Mouse (Mus musculus): Measurements from ENCODE around the gene Tubg1.

Tubg1 gene

GRCm38 (mm10) chr11:101166357-101166756 lies 46.6 kb downstream of the Tubg1 start:
- no peak for DNase-seq (ENCODE audit: low spot score)

DNA sequence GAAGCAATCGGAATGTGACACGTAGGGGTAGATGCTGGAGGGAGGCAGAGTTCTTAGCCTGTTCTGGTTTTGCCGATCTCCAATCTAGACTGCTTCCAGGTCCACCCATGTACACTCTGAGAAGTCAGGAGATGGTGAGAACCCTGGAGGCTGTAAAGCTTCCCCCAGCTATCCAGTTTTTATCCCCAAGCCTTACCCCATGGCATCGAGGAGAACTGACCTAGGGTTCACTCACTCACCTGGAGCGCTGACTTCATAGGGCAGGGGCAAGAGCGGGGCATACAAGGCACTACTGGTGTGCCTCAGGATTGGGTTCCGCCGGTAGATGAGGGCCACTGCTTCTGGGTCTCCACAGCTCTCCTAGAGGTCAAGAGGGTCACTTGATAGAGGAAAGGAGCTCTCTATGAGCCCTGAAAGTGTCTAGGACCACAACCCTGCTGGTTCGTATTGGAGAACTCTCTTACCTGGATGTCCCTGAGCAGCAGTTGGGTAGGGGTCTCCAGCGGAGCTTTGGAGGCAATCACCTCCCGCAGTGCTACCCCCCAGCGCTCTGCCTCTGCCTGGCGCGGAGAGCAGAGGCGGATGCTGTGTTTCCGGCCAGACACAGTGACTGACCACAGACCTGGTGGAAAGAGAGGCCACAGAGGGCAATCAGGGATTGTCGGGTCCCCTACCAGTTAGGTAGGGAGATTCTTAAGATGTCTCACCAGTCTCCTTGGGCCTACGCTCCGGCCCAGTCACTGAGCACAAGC lies 47.6 kb downstream of the Tubg1 start:
- DNase-seq (ENCODE audit: low spot score): no peak

DNA sequence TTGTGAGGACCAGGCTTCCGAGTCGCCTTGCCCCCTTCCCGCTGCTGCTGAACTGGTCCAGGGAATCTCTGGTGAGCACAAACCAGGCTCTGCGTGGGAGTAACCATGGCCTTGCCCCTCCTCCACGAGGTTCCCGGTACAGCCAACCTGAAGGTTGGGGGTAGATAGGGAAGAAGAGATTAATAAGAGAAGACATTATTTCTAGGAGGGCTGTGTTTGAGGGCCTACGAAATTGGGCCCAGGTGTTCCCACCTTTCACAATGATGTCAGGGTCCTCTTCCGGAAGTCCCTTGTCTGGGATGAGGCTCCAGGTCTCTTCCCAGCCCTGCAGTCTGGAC lies 48.2 kb downstream of the Tubg1 start:
- DNase-seq (ENCODE audit: low spot score): no peak

- no peak for DNase-seq (ENCODE audit: low spot score)
Measured at GRCm38 (mm10) chr11:101168301-101168980, 48.7 kb downstream of the Tubg1 start.

DNA sequence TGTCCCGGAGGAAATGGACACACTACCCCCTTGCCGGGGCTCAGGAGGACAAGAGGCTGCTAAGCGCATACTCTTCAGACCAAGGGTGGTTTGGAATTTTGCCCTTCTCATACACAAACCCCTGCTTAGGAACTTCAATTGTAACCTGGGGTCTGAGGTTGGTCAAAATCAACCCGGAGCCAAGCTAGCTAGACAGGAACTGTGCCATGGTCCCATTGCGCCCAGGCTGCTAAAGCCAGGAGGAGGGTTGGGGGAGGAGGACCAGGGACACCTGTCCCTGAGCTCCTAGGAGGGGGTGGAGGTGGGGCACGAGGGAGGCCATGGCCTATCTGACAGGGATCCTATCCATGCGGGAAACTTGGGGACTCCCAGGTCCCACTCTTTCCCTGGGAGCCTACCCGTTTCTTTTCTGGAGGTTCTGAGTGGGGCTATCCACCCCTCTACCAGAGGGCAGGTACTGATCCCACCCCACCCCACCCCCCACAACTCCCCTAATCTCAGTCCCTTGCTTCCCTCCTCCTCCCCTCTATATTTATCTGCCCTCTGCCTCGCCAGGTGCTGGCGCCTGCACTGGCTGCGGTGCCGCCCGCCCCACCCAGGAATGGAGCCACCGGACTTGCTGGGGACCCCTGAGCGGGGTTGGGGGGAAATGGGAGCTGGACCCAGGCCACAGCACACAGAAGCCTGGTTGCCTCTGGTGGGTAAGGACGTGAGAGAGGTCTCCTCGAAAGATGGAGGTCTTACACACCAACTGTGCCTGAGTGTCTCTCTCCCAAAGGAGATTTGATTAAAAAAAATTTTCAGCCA lies 49.8 kb downstream of the Tubg1 start:
- DNase-seq (ENCODE audit: low spot score): no peak

DNA sequence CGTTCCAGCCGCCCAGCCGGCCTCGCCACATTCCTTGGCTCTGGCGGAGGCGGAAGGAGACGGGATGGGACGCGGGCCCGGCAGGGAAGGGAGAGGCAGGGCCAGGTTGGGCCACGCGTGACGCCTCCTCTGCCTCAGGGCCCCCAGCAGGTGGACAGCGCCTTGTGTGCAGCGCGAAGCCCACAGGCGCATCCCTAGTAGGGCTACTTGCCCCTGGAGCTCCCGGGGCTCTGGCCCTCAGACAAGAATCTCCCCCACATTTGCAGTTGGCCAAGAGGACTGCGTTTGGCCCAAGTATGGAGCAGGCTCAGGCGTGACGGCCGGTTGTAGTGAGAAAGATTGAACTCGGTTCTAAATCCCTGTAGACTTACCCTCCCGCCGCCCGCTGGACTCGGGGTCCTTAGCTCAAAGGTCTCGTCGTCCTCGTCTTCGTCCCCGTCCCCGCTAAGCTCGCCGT lies 50.6 kb downstream of the Tubg1 start, which contains the start of gene Cntnap1:
TSS of gene Cntnap1 (plus strand) at position 170 of the 457 bp plus-strand sequence.
- DNase-seq (ENCODE audit: low spot score): peak; percentile 54

- peak; percentile 93 for DNase-seq (ENCODE audit: low spot score)
Measured at GRCm38 (mm10) chr11:101170811-101171610, 51.3 kb downstream of the Tubg1 start, which contains the start of gene Plekhh3. TSS of gene Plekhh3 (minus strand) at chr11:101171351.

DNA sequence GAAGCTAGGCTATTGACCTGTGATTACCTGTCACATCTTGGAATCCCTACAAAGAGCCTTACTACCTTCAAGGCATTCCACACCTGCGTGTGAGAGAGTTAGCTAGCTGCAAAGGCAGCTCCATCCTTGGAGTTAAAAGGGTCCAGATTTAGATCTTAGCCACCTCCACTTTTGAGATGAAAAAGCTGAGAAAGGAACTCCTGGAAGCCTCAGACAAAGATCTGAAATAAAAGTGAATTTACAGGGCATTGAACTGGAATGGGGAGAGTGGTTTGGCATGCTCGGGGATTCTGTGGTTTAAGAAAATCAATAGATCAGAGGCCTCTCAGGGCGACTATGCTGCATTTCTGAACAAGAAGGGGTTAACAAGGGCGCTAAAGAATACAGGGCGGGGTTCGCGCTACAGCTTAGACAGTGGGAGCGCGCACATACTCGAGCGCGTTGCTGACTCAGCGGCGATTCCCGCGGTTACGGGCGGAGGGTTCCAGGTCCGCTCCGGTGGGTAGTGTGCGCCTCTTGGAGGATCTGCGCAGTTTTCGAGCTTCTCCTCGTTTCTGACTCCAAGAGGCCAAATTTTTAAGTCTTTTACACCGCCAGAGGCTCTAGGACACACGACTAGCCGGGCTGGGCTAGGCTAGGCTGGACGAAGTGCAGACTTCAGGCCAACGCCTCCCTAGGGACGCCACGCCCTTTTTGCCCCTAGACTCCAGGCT lies 52.1 kb downstream of the Tubg1 start:
- peak; percentile 57 for DNase-seq (ENCODE audit: low spot score)

GRCm38 (mm10) chr11:101172434-101172815 lies 52.7 kb downstream of the Tubg1 start:
- no peak for DNase-seq (ENCODE audit: low spot score)

- no peak for DNase-seq (ENCODE audit: low spot score)
Measured at GRCm38 (mm10) chr11:101173112-101173511, 53.4 kb downstream of the Tubg1 start.

- DNase-seq (ENCODE audit: low spot score): peak; percentile 72
Measured at GRCm38 (mm10) chr11:101173631-101174388, 54.1 kb downstream of the Tubg1 start.

GRCm38 (mm10) chr11:101174389-101174745 lies 54.6 kb downstream of the Tubg1 start:
- DNase-seq (ENCODE audit: low spot score): no peak

GRCm38 (mm10) chr11:101174851-101175628 lies 55.3 kb downstream of the Tubg1 start, which contains the start of gene Ccr10:
TSS of gene Ccr10 (minus strand) at chr11:101175443.
- DNase-seq (ENCODE audit: low spot score): no peak

GRCm38 (mm10) chr11:101175636-101176116 lies 55.9 kb downstream of the Tubg1 start:
- DNase-seq (ENCODE audit: low spot score): no peak

Measured in testis, postnatal 14 days (tissue).